Mouse (Mus musculus) small intestine, adult 2 months (tissue): Measurements from ENCODE around the gene Nt5e. TPM values are rescaled to one million over a fixed set of nuclear protein-coding genes. Genes with fewer than 3 reads are reported as not detected.

Experiments used
- H3K27ac ChIP-seq: fragments of 200-500 bp; 2 replicates; pipeline ENCODE4 v1.5.1; 2012; ENCODE audit warnings: low read depth, low read length, control low read depth, inconsistent platforms; ENCODE audit not compliant: insufficient read depth
- H3K27me3 ChIP-seq: fragments of 200-500 bp; 2 replicates; pipeline ENCODE4 v1.6.1; 2012; ENCODE audit warnings: mild to moderate bottlenecking, moderate library complexity, low read length, inconsistent platforms; ENCODE audit not compliant: control insufficient read depth, insufficient read depth
- H3K36me3 ChIP-seq: fragments of 200-500 bp; 2 replicates; pipeline ENCODE4 v1.6.1; 2012; ENCODE audit warnings: mild to moderate bottlenecking, low read length, control low read depth, inconsistent platforms; ENCODE audit not compliant: control insufficient read depth, insufficient read depth
- H3K4me1 ChIP-seq: fragments of 200-500 bp; 2 replicates; pipeline ENCODE4 v1.6.1; 2012; ENCODE audit warnings: low read length, inconsistent platforms, mixed read lengths; ENCODE audit not compliant: control insufficient read depth, insufficient read depth, insufficient read length
- H3K4me3 ChIP-seq: fragments of 200-500 bp; 2 replicates; pipeline ENCODE4 v1.5.1; 2012; ENCODE audit warnings: low read depth, mild to moderate bottlenecking, control low read depth, inconsistent platforms, low read length, moderate library complexity
- CTCF ChIP-seq: fragments of 200-500 bp; IDR thresholded peaks from 2 replicates; pipeline ENCODE4 v1.5.1; 2012; ENCODE audit warnings: low read depth, mild to moderate bottlenecking, control low read depth, inconsistent platforms, low read length, moderate library complexity, mixed read lengths; ENCODE audit not compliant: insufficient replicate concordance, insufficient read length; ENCODE audit errors: extremely low read depth
- POLR2A ChIP-seq: fragments of 200-500 bp; IDR thresholded peaks from 2 replicates; pipeline ENCODE4 v1.6.1; 2012; ENCODE audit warnings: low read depth, mild to moderate bottlenecking, control low read depth, inconsistent platforms, low read length, moderate library complexity
- WGBS: fragments of 180-500 bp; shearing (Covaris S2); methylation state at CpG from one replicate; pipeline ENCODE4 v1.1.7; 2018; 5-methylcytosine and 5-hydroxymethylcytosine counted together
- polyA plus RNA-seq: library from polyadenylated mRNA; depleted of rRNA; stranded (reverse); fragments of >200 nt; gene quantifications from 2 replicates; pipeline ENCODE4 v1.2.3, GENCODE M21; 2012

Gene Nt5e
- polyA plus RNA-seq, 1 experiment: 33.5 TPM

DNA sequence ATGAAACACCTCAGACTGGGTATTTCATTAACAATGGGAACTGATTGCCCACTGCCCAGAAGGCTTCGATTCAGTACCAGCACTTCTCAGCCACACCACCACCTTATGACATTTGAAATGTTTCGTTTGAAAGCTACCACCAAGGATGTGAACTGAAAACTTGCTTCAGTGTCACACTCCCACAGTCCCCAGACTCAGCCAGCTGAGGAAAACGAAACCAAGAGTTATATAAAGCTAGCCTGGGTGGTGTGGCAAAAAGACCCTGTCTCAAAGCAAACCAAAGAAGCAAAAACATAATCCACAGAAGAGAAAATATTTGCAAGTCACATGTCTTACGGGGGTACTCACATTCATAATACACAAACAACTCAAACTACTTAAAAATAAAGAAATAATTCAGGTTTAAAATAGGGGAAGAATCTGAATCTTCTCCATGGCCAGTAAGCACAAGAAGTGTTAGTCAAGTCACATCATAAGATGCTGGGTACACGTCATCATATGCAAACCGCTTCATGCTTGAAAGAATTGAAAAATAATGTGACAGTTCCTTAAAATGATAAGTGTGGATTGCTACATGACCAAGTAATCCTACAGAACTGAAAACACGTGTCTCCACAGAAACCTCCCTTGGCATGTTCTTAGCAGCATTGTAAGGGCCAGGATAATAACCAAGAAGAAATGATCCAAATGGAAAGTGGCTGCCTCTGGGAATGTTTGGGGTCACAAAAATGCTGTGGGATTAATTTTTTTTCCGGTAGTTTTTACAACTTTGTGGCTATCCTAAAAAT is 28.9 kb upstream of the Nt5e start:
- TF ChIP-seq CTCF: no peak
- no peak for TF ChIP-seq POLR2A
- H3K27ac ChIP-seq: no peak overlapping the region
- H3K27me3 ChIP-seq: no peaks in the 10 kb centered on the region
- H3K4me1 ChIP-seq: no peaks in the 10 kb centered on the region
- no peak overlapping the region for H3K4me3 ChIP-seq
- WGBS: 79% methylated on average over 8 of the region's 8 CpGs
- no peaks in the 10 kb centered on the region for H3K36me3 ChIP-seq

DNA sequence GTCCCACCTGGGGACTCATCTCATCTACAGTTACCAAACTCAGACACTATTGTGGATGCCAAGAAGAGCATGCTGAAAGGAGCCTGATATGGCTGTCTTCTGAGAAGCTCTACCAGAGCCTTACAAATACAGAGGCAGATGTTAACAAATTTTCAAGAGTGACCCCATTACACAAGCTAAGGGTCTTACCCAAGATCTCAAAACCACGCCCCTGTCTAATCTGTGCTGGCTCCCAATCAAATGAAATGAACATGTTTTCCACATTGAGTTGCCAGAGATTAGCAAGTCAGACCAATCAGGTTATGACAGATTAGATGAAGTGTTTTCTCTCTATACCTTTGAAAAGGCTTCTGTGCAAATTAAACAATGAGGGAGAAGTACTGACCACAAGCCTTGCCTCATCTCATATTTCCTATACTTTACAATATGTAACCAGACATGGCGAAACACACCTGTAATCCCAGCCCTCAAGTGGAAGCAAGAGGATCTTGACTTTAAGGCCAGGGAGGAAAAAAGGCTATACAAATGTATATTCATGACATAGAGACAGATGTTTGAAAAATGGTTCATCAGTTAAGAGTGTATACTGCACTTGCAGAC is 19.9 kb upstream of the Nt5e start:
- 85% methylated on average over 2 of the region's 2 CpGs for WGBS
- no peak overlapping the region for H3K4me3 ChIP-seq
- TF ChIP-seq POLR2A: no peak
- no peak overlapping the region for H3K27ac ChIP-seq
- no peaks in the 10 kb centered on the region for H3K36me3 ChIP-seq
- no peaks in the 10 kb centered on the region for H3K27me3 ChIP-seq
- H3K4me1 ChIP-seq: no peaks in the 10 kb centered on the region

DNA sequence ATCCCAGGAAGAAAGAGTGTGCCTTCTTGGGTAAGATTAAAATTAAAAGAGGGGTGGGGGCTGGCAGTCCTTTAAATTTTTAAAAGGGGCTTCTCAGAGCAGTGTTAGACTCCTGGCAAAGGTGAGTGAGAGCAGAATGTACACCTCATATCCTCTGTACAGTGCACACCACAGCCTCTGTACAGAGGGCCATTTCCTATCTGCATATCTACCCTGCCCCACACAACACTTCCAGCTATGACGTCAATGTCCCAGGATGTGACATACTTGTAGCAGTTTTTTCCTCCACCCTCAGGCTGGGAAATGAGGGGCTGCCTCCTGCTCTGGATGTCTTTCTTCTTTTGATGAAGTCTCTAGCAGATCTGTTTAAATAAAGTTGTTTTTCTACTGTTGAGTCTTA is 17.9 kb upstream of the Nt5e start:
- H3K4me3 ChIP-seq: no peak overlapping the region
- no peaks in the 10 kb centered on the region for H3K4me1 ChIP-seq
- H3K27me3 ChIP-seq: no peaks in the 10 kb centered on the region
- no peaks in the 10 kb centered on the region for H3K36me3 ChIP-seq
- no peak overlapping the region for H3K27ac ChIP-seq
- WGBS: 36% methylated on average over 1 of the region's 1 CpGs
- no peak for TF ChIP-seq POLR2A
- TF ChIP-seq CTCF: no peak

DNA sequence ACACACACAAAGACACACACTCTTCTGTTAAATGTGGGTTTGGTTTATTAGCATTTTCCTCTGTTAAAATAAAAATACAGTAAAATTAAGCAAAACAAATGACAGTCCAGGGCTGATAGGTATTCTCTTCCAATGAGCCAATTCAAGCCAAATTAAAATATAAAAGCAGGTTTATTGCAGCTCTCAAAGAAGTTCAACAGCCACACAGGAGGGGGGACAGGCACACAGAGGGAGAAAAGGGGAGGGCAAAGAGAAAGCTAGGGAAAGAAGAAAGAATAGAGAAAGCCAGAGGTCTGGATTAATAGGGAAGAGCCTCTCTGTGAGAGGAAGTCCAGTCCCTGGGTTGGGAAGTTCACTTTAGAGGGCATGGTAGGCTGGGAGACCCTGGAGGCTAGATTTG is 7.8 kb upstream of the Nt5e start:
- no peaks in the 10 kb centered on the region for H3K27me3 ChIP-seq

DNA sequence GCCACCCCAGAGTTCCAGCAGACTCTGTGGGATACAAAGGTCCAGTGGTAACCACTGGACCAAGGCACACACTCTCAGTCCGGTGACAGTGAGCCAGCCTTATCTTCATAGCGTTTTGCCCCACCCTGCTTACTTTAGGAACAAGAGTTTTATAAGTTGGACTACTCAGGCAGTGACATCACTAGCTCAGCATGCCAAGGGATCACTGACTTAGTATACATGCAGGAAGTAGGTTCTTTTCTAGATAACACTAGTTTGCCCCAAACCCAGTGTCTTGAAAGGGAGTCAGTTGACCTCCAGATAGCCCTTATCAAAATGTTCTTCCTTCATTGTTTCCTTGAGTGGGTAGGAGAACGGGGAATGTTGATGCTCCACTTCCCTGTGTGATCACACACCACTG is 2.4 kb upstream of the Nt5e start:
- Histone ChIP-seq H3K4me1 (no peaks in the 10 kb centered on the region), H3K36me3 (no peaks in the 10 kb centered on the region), H3K27ac (no peak overlapping the region), H3K4me3 (no peak overlapping the region), H3K27me3 (peaks cover 10% of the 10 kb centered on the region)
- 37% methylated on average over 3 of the region's 3 CpGs for WGBS
- TF ChIP-seq CTCF (no peak), POLR2A (no peak)

More for the DNA sequence above, 7.8 kb upstream of the Nt5e start:
- Histone ChIP-seq H3K4me1 (no peaks in the 10 kb centered on the region), H3K4me3 (no peak overlapping the region), H3K36me3 (no peaks in the 10 kb centered on the region), H3K27ac (no peak overlapping the region)
- TF ChIP-seq POLR2A: no peak
- TF ChIP-seq CTCF: no peak

DNA sequence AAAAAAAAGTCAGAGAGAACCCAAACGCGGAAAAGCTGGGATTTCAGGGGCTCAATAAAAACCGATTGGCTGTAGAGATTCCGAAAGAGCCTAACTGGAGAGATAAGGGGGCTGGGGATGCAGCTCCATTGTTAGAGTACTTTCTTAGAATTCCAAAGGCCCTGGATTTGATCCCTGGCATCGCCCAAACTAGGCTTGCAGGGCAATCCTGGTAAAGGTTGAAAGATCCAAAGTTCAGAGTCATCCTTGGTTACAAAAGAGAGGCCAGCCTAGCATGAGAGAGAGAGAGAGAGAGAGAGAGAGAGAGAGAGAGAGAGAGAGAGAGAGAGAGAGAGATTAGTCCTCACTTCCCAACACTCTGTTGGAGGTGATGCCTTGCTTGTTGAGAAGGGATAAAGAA is 1.7 kb downstream of the Nt5e start:
- WGBS: 54% methylated on average over 5 of the region's 5 CpGs
- H3K4me3 ChIP-seq: no peak overlapping the region; the same call in 1 of the 2 replicates
- TF ChIP-seq CTCF: no peak
- TF ChIP-seq POLR2A: no peak
- no peaks in the 10 kb centered on the region for H3K36me3 ChIP-seq
- peak overlapping the region; percentile 23; the same call in 1 of the 2 replicates for H3K27ac ChIP-seq
- no peaks in the 10 kb centered on the region for H3K4me1 ChIP-seq
- H3K27me3 ChIP-seq: peaks cover 10% of the 10 kb centered on the region

DNA sequence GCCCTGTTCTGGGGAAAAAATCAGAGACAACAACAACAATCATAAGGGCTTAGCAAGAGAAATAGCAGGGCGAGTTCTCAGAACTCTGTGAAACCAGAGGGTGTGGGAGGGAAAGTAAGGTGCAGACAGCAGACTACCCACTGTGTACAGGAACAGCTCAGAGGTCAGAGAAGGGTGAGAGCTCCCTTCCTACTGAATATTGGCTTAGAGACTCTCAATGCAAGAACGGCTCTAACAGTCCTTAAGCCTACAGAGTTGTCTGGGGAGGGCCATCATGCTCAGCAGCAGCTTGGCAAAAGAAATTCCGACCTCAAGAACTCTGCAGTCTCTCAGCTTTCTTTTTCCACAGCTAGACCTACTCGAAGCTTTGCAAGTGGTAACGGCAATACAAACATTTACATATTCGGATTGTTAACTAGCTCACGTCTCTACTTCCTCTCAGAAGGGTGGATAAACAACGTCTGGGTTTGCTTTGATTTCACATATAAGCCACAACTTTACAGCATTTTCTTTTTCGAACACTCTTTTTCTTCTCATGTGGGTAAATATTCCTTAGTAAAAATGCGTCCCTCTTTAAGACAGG is 2.3 kb downstream of the Nt5e start:
- Histone ChIP-seq H3K36me3 (no peaks in the 10 kb centered on the region), H3K4me3 (peak overlapping the region; percentile 1; the same call in 1 of the 2 replicates), H3K27ac (peak overlapping the region; percentile 23), H3K4me1 (no peaks in the 10 kb centered on the region), H3K27me3 (peaks cover 10% of the 10 kb centered on the region)
- TF ChIP-seq POLR2A (no peak), CTCF (no peak)
- WGBS: 45% methylated on average over 10 of the region's 10 CpGs
